Comparison of ENCODE assay signal across 21 mouse cellular contexts in genomic region chr9:80158937-80159336, GRCm38 (mm10). TPM values are rescaled to one million over a fixed set of nuclear protein-coding genes. Genes with fewer than 3 reads are reported as not detected.
DNase-seq lines count a peak whose midpoint lies in the region; ATAC-seq and TF ChIP-seq lines count a peak whose summit lies in the region.
"Had no signal": no experiment of that assay in that cellular context is flagged by ENCODE, and none has a peak within 500 bp of the region (broad histone marks: within the 10 kb centered on the region; RNA-seq: fewer than 3 reads in every experiment).

No protein-coding gene starts in this region.

- no peak for ATAC-seq in intestine, embryonic 15.5 days
- ATAC-seq: activated CD4-positive, CD25-positive, alpha-beta regulatory T cell, adult 4 months; forebrain, embryonic 15.5 days; midbrain, embryonic 13.5 days had no signal

- H3K9me3 ChIP-seq in intestine, embryonic 15.5 days: no peaks in the 10 kb centered on the region
- H3K9me3 ChIP-seq: embryonic facial prominence, embryonic 12.5 days; forebrain, embryonic 15.5 days; heart, embryonic 13.5 days; hindbrain, embryonic 15.5 days; neural tube, embryonic 12.5 days had no signal

- no peak overlapping the region for H3K4me3 ChIP-seq in intestine, embryonic 15.5 days (replicated peaks)
- no peak overlapping the region for H3K4me3 ChIP-seq in thymus, adult 2 months (ENCODE audit: control insufficient read depth, insufficient read depth, low read length)
- H3K4me3 ChIP-seq: embryonic facial prominence, embryonic 12.5 days; forebrain, embryonic 15.5 days; heart, embryonic 13.5 days; hindbrain, embryonic 15.5 days; midbrain, embryonic 13.5 days; neural tube, embryonic 12.5 days had no signal

- H3K27me3 ChIP-seq in intestine, embryonic 15.5 days (replicated peaks): no peaks in the 10 kb centered on the region
- no peaks in the 10 kb centered on the region for H3K27me3 ChIP-seq in thymus, adult 2 months (ENCODE audit: control insufficient read depth, insufficient read depth, low read length)
- H3K27me3 ChIP-seq: embryonic facial prominence, embryonic 12.5 days; forebrain, embryonic 15.5 days; heart, embryonic 13.5 days; hindbrain, embryonic 15.5 days; neural tube, embryonic 12.5 days had no signal

- H3K4me1 ChIP-seq in intestine, embryonic 15.5 days (replicated peaks): 0 out of 2 replicates have a peak, but pooled peaks cover under 1% of the 10 kb centered on the region
- H3K4me1 ChIP-seq in thymus, adult 2 months (replicated peaks; ENCODE audit: control insufficient read depth, insufficient read depth, low read length): no peaks in the 10 kb centered on the region; the same call in 1 of the 2 replicates
- H3K4me1 ChIP-seq: neural tube, embryonic 12.5 days had no signal

- no peak for TF ChIP-seq CTCF in thymus, adult 2 months (IDR thresholded peaks at IDR 0.05; ENCODE audit: borderline replicate concordance, control insufficient read depth, extremely low read depth, insufficient read depth, low read length, poor library complexity)

- 0 out of 2 replicates have a peak overlapping the region, but pooled peaks have one; percentile 6 for H3K4me2 ChIP-seq in intestine, embryonic 15.5 days (replicated peaks)
- H3K4me2 ChIP-seq: embryonic facial prominence, embryonic 12.5 days; forebrain, embryonic 15.5 days; heart, embryonic 13.5 days; hindbrain, embryonic 15.5 days; midbrain, embryonic 13.5 days; neural tube, embryonic 12.5 days had no signal

- TF ChIP-seq POLR2A in thymus, adult 2 months (IDR thresholded peaks at IDR 0.05; ENCODE audit: control insufficient read depth, extremely low read depth, insufficient read depth, low read length, poor library complexity): no peak

- H3K27ac ChIP-seq in intestine, embryonic 15.5 days: peak overlapping the region; percentile 67
- no peak overlapping the region for H3K27ac ChIP-seq in thymus, adult 2 months (ENCODE audit: control insufficient read depth, insufficient read depth, low read length)
- H3K27ac ChIP-seq: embryonic facial prominence, embryonic 12.5 days; forebrain, embryonic 15.5 days; heart, embryonic 13.5 days; hindbrain, embryonic 15.5 days; midbrain, embryonic 13.5 days; neural tube, embryonic 12.5 days had no signal

- H3K9ac ChIP-seq in intestine, embryonic 15.5 days: no peak overlapping the region
- H3K9ac ChIP-seq: embryonic facial prominence, embryonic 12.5 days; forebrain, embryonic 15.5 days; heart, embryonic 13.5 days; hindbrain, embryonic 15.5 days; midbrain, embryonic 13.5 days; neural tube, embryonic 12.5 days had no signal

- DNase-seq in cerebellum, postnatal 10 days: peak; percentile 29 to 54
- DNase-seq in cerebellum, adult 18-20 months: no peak
- peak; percentile 79 for DNase-seq in kidney, adult 9 months
- DNase-seq in kidney, postnatal 25 days: peak; percentile 65 to 81
- no peak for DNase-seq in thymus, postnatal 10 days (ENCODE audit: low spot score in 2 of 2)
- no peak for DNase-seq in thymus, adult 2 months
- no peak for DNase-seq in embryo, embryonic 9.5 days (ENCODE audit: extremely low spot score)
- DNase-seq: adrenal gland, postnatal 10 days; cerebellum, adult 11 months; layer of hippocampus, postnatal 36 days; liver; lung, postnatal 10 days; thymus, postnatal 4 days had no signal

- WGBS in intestine, embryonic 15.5 days: 82% methylated on average over 5 of the region's 5 CpGs
- WGBS in thymus, adult 2 months: 94% methylated on average over 5 of the region's 5 CpGs

- no peaks in the 10 kb centered on the region for H3K36me3 ChIP-seq in intestine, embryonic 15.5 days
- H3K36me3 ChIP-seq in thymus, adult 2 months (ENCODE audit: control insufficient read depth, insufficient read depth, low read length): no peaks in the 10 kb centered on the region
- H3K36me3 ChIP-seq: embryonic facial prominence, embryonic 12.5 days; forebrain, embryonic 15.5 days; hindbrain, embryonic 15.5 days; midbrain, embryonic 13.5 days; neural tube, embryonic 12.5 days had no signal

RNA-seq across cellular contexts. Expression of gene Myo6, which starts 5.9 kb away (rescaled TPM):
- polyA plus RNA-seq in intestine, embryonic 15.5 days (2015; fragmentation: Nextera tagmentation; extraction: Ambion mirVana): 64.7 and 71.9 TPM in 2 replicates
- 4.1 and 6.0 TPM in 2 replicates for polyA plus RNA-seq in thymus, adult 2 months (2012; rRNA removed)

Comparison
In these comparisons a context has a peak if more than half of its experiments do, and no peak if none do; other contexts are left out.
1. DNase-seq: peak in cerebellum, postnatal 10 days (2 of 2), kidney, adult 9 months (single experiment) and kidney, postnatal 25 days (2 of 2); none in cerebellum, adult 18-20 months (0 of 2), thymus, postnatal 10 days (0 of 2), thymus, adult 2 months (single experiment) and embryo, embryonic 9.5 days (single experiment).